Mouse (Mus musculus) midbrain, embryonic 14.5 days (tissue): Measurements from ENCODE around the gene H2-T23. TPM values are rescaled to one million over a fixed set of nuclear protein-coding genes. Genes with fewer than 3 reads are reported as not detected.

ENCODE experiments used
- ATAC-seq: fragments of 200-750 bp; cut with Nextera tagmentation; 2 replicates; pipeline ENCODE4 v1.8.0; 2017; ENCODE audit warnings: moderate number of reproducible peaks, moderate library complexity; ENCODE audit not compliant: low FRiP score, low TSS enrichment
- DNase-seq: peaks from one replicate; pipeline ENCODE4 v3.0.0-alpha.2; 2015
- H3K27ac ChIP-seq: fragments of 300-500 bp; sonication (generic); replicated peaks from 2 replicates; pipeline ENCODE4 v1.5.1; 2014; ENCODE audit warnings: mild to moderate bottlenecking, low read depth, low read length, moderate library complexity
- H3K27me3 ChIP-seq: fragments of 300-500 bp; sonication (generic); 2 replicates; pipeline ENCODE4 v1.6.1; 2014; ENCODE audit warnings: low read length, control low read depth, mixed read lengths; ENCODE audit not compliant: control insufficient read depth, insufficient read depth
- H3K36me3 ChIP-seq: fragments of 300-500 bp; sonication (generic); 2 replicates; pipeline ENCODE4 v1.6.1; 2014; ENCODE audit warnings: low read length, control low read depth; ENCODE audit not compliant: control insufficient read depth, insufficient read depth
- H3K4me1 ChIP-seq: fragments of 300-500 bp; sonication (generic); 2 replicates; pipeline ENCODE4 v1.6.1; 2014; ENCODE audit warnings: mild to moderate bottlenecking, antibody characterized with exemption, low read length, control low read depth; ENCODE audit not compliant: control insufficient read depth, insufficient read depth
- H3K4me2 ChIP-seq: fragments of 300-500 bp; sonication (generic); 2 replicates; pipeline ENCODE4 v1.6.1; 2014; ENCODE audit warnings: mild to moderate bottlenecking, low read length, moderate library complexity
- H3K4me3 ChIP-seq: fragments of 300-500 bp; sonication (generic); replicated peaks from 2 replicates; pipeline ENCODE4 v1.5.1; 2014; ENCODE audit warnings: low read depth, low read length
- H3K9ac ChIP-seq: fragments of 300-500 bp; sonication (generic); replicated peaks from 2 replicates; pipeline ENCODE4 v1.6.1; 2014; ENCODE audit warnings: mild to moderate bottlenecking, low read length, moderate library complexity
- H3K9me3 ChIP-seq: fragments of 300-500 bp; sonication (generic); 2 replicates; pipeline ENCODE4 v1.6.1; 2016; ENCODE audit warnings: low read length, control low read depth, mixed read lengths; ENCODE audit not compliant: control insufficient read depth
- WGBS: fragments of 180-500 bp; shearing (Covaris S2); extraction: QIAGEN DNeasy Blood & Tissue Kit; methylation state at CpG from one replicate; pipeline ENCODE4 v1.1.7; 2014; 5-methylcytosine and 5-hydroxymethylcytosine counted together
- polyA plus RNA-seq: library from polyadenylated mRNA; unstranded; fragments of >200 nt; fragmentation: Nextera tagmentation; extraction: Ambion mirVana; gene quantifications from 2 replicates; pipeline ENCODE4 v1.2.1, GENCODE M21; 2014

Gene H2-T23
- polyA plus RNA-seq, 1 experiment from 2014 or later = 4.4 TPM

DNA sequence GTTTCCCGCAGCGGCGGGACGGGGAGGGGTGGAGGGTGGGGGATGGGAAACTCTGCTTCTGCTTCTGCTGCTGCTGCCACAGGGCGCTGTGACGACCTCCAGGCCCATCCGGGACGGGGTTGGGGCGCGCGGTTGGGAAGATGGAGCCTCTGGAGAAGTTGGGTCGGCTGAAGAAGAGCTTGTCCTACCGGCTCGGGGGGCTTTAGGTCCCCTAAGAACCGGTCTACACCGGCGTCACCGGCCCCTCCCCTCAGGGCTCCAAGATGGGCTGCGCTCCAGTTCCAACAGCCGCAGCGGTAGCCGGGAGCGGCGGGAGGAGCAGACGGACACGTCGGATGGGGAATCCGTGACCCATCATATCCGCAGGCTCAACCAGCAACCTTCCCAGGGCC lies 52.3 kb downstream of the H2-T23 start:
- Histone ChIP-seq H3K4me2 (peak overlapping the region; percentile 69), H3K36me3 (peaks cover 40% of the 10 kb centered on the region), H3K27ac (peak overlapping the region; percentile 93), H3K9me3 (no peaks in the 10 kb centered on the region), H3K27me3 (no peaks in the 10 kb centered on the region), H3K9ac (peak overlapping the region; percentile 62), H3K4me3 (peak overlapping the region; percentile 89), H3K4me1 (peaks cover 18% of the 10 kb centered on the region)
- DNase-seq = peak; percentile 65
- ATAC-seq = peak; percentile 37
- under 1% methylated on average over 27 of the region's 29 CpGs for WGBS

Other genes with a start within 250 kb of the H2-T23 start
- 3.3 and 4.0 TPM in 2 replicates for gene Ier3, start 211.2 kb downstream of the H2-T23 start, polyA plus RNA-seq
- 59.9 and 74.0 TPM in 2 replicates for gene Flot1, start 209.6 kb downstream of the H2-T23 start, polyA plus RNA-seq
- gene Tubb5, start 194.5 kb downstream of the H2-T23 start, polyA plus RNA-seq = 1,880 and 2,054 TPM in 2 replicates
- gene Mdc1, start 191.3 kb downstream of the H2-T23 start, polyA plus RNA-seq = 7.3 and 8.2 TPM in 2 replicates
- 14.5 and 20.2 TPM in 2 replicates for gene Nrm, start 171.5 kb downstream of the H2-T23 start, polyA plus RNA-seq
- 17.4 and 21.0 TPM in 2 replicates for gene Ppp1r18, start 167.3 kb downstream of the H2-T23 start, polyA plus RNA-seq
- gene Dhx16, start 153.0 kb downstream of the H2-T23 start, polyA plus RNA-seq = 27.4 and 30.7 TPM in 2 replicates
- gene 2310061I04Rik, start 135.4 kb downstream of the H2-T23 start, polyA plus RNA-seq = 50.7 and 70.0 TPM in 2 replicates
- 478 and 503 TPM in 2 replicates for gene Atat1, start 122.8 kb downstream of the H2-T23 start, polyA plus RNA-seq
- 54.9 and 55.3 TPM in 2 replicates for gene Mrps18b, start 116.5 kb downstream of the H2-T23 start, polyA plus RNA-seq
- gene Ppp1r10, start 116.4 kb downstream of the H2-T23 start, polyA plus RNA-seq = 36.3 and 45.2 TPM in 2 replicates
- 64.9 and 82.4 TPM in 2 replicates for gene Abcf1, start 63.1 kb downstream of the H2-T23 start, polyA plus RNA-seq
- gene Gnl1, start 53.0 kb downstream of the H2-T23 start, polyA plus RNA-seq = 42.4 and 49.6 TPM in 2 replicates
- 80.3 and 87.3 TPM in 2 replicates for gene Prr3, start 52.6 kb downstream of the H2-T23 start, polyA plus RNA-seq
- 7.4 and 9.8 TPM in 2 replicates for gene H2-T24, start 12.3 kb downstream of the H2-T23 start, polyA plus RNA-seq
- 4.8 and 7.5 TPM in 2 replicates for gene H2-T22, start 9.9 kb upstream of the H2-T23 start, polyA plus RNA-seq
- not detected in 2 replicates for gene Gm6034, start 10.1 kb upstream of the H2-T23 start, polyA plus RNA-seq
- not detected in 2 replicates for gene Gm11127, start 25.5 kb upstream of the H2-T23 start, polyA plus RNA-seq
- gene Gm19684, start 88.8 kb upstream of the H2-T23 start, polyA plus RNA-seq = not detected in 2 replicates
- not detected in 2 replicates for gene Gm7030, start 96.6 kb upstream of the H2-T23 start, polyA plus RNA-seq
- gene Gm8909, start 135.7 kb upstream of the H2-T23 start, polyA plus RNA-seq = not detected in 2 replicates
- not detected in 2 replicates for gene H2-T3, start 157.4 kb upstream of the H2-T23 start, polyA plus RNA-seq
- gene Rpp21, start 225.2 kb upstream of the H2-T23 start, polyA plus RNA-seq = 136 and 164 TPM in 2 replicates
- 18.3 and 21.7 TPM in 2 replicates for gene Trim39, start 239.4 kb upstream of the H2-T23 start, polyA plus RNA-seq